Mouse (Mus musculus) myocyte (in vitro differentiated cells): Measurements from ENCODE around the gene Smug1. TPM values are rescaled to one million over a fixed set of nuclear protein-coding genes. Genes with fewer than 3 reads are reported as not detected.

Experiments
- H3K27me3 ChIP-seq: one replicate; pipeline ENCODE4 v1.6.1; 2011; ENCODE audit not compliant: control insufficient read depth, insufficient read depth, insufficient read length
- H3K36me3 ChIP-seq: one replicate; pipeline ENCODE4 v1.6.1; 2011; ENCODE audit not compliant: control insufficient read depth, insufficient read depth
- H3K4me2 ChIP-seq: one replicate; pipeline ENCODE4 v1.6.1; 2011; ENCODE audit warnings: low read depth, control low read depth
- H3K4me3 ChIP-seq: one replicate; pipeline ENCODE4 v1.5.1; 2011; ENCODE audit warnings: mild to moderate bottlenecking, control low read depth, moderate library complexity
- H3K79me2 ChIP-seq: one replicate; pipeline ENCODE4 v1.6.1; 2011; ENCODE audit not compliant: control insufficient read depth, insufficient read depth
- H3ac ChIP-seq: one replicate; pipeline ENCODE4 v1.6.1; 2011; ENCODE audit not compliant: control insufficient read depth, insufficient read length
- CEBPB ChIP-seq: IDR thresholded peaks from 2 replicates; pipeline ENCODE4 v1.6.1; 2011; ENCODE audit warnings: mild to moderate bottlenecking, moderate library complexity; ENCODE audit not compliant: poor library complexity, insufficient read depth, severe bottlenecking
- E2F4 ChIP-seq: IDR thresholded peaks from one replicate; pipeline ENCODE4 v1.6.1; 2011; ENCODE audit warnings: mild to moderate bottlenecking, control low read depth, moderate library complexity; ENCODE audit not compliant: insufficient read depth
- MAX ChIP-seq: IDR thresholded peaks from one replicate; pipeline ENCODE4 v1.6.1; 2011; ENCODE audit warnings: low read depth, mild to moderate bottlenecking, control low read depth
- MYOD1 ChIP-seq, 3 experiments: IDR thresholded peaks; one replicate each; pipeline ENCODE4 v1.6.1; 2011; ENCODE audit warnings: control low read depth in 2 of 3, low read depth in 2 of 3, mild to moderate bottlenecking in 2 of 3, moderate library complexity in 1 of 3; ENCODE audit not compliant: insufficient read length in 2 of 3, control insufficient read depth in 1 of 3
- MYOG ChIP-seq, 3 experiments: IDR thresholded peaks; one replicate each; pipeline ENCODE4 v1.6.1; 2011; ENCODE audit warnings: control low read depth in 2 of 3, low read depth in 2 of 3, mild to moderate bottlenecking in 2 of 3; ENCODE audit not compliant: insufficient read length in 2 of 3, control insufficient read depth in 1 of 3, insufficient read depth in 1 of 3
- POLR2A ChIP-seq: IDR thresholded peaks from one replicate; pipeline ENCODE4 v1.6.1; 2011; ENCODE audit warnings: low read depth, mild to moderate bottlenecking, control low read depth, moderate library complexity; ENCODE audit not compliant: insufficient read length
- POLR2AphosphoS2 ChIP-seq: IDR thresholded peaks from one replicate; pipeline ENCODE4 v1.6.1; 2011; ENCODE audit warnings: low read depth, control low read depth; ENCODE audit not compliant: insufficient read length
- REST ChIP-seq: IDR thresholded peaks from one replicate; pipeline ENCODE4 v1.6.1; 2011; ENCODE audit warnings: mild to moderate bottlenecking, control low read depth, moderate library complexity; ENCODE audit not compliant: insufficient read depth, insufficient read length
- SRF ChIP-seq: IDR thresholded peaks from one replicate; pipeline ENCODE4 v1.6.1; 2011; ENCODE audit warnings: low read depth; ENCODE audit not compliant: control insufficient read depth, insufficient read length
- TCF12 ChIP-seq: IDR thresholded peaks from one replicate; pipeline ENCODE4 v1.6.1; 2011; ENCODE audit warnings: mild to moderate bottlenecking, control low read depth; ENCODE audit not compliant: poor library complexity, insufficient read depth, severe bottlenecking
- TCF3 ChIP-seq: IDR thresholded peaks from one replicate; pipeline ENCODE4 v1.6.1; 2011; ENCODE audit warnings: low read depth, control low read depth; ENCODE audit not compliant: insufficient read length
- USF1 ChIP-seq: IDR thresholded peaks from one replicate; pipeline ENCODE4 v1.6.1; 2011; ENCODE audit warnings: low read depth, mild to moderate bottlenecking, control low read depth, moderate library complexity
- polyA plus RNA-seq: library from polyadenylated mRNA; unstranded; fragments of >200 nt; fragmentation: generic; extraction: Trizol; gene quantifications from one replicate; pipeline ENCODE4 v1.2.1, GENCODE M21; 2012; ENCODE audit warnings: missing spikeins

Gene Smug1
- polyA plus RNA-seq, 1 experiment: 18.6 TPM

GRCm38 (mm10) chr15:103205156-103205555 lies 38.3 kb upstream of the Smug1 start:
- Histone ChIP-seq H3K27me3 (no peaks in the 10 kb centered on the region), H3K79me2 (peaks cover 90% of the 10 kb centered on the region), H3K36me3 (peaks cover 59% of the 10 kb centered on the region), H3ac (no peak overlapping the region), H3K4me2 (no peak overlapping the region), H3K4me3 (no peak overlapping the region)
- TF ChIP-seq TCF12: no peak
- no peak for TF ChIP-seq REST
- no peak for TF ChIP-seq E2F4
- TF ChIP-seq POLR2A: no peak
- TF ChIP-seq MAX: no peak
- TF ChIP-seq CEBPB: no peak

GRCm38 (mm10) chr15:103202088-103202793 lies 35.3 kb upstream of the Smug1 start:
- H3K4me3 ChIP-seq: no peak overlapping the region
- H3K4me2 ChIP-seq: peak overlapping the region; percentile 3
- no peak overlapping the region for H3ac ChIP-seq
- H3K79me2 ChIP-seq: peaks cover 71% of the 10 kb centered on the region
- H3K27me3 ChIP-seq: no peaks in the 10 kb centered on the region
- peak in 1 of 3 experiments; percentile 23 for TF ChIP-seq MYOD1 (IDR thresholded peaks at IDR 0.05; ENCODE audit: control insufficient read depth in 1 of 3, insufficient read length in 2 of 3, low read depth in 2 of 3)
- no peak for TF ChIP-seq POLR2AphosphoS2
- peaks cover 69% of the 10 kb centered on the region for H3K36me3 ChIP-seq

- Histone ChIP-seq H3K27me3 (no peaks in the 10 kb centered on the region), H3K36me3 (peaks cover 87% of the 10 kb centered on the region), H3K4me3 (no peak overlapping the region), H3K79me2 (peaks cover 28% of the 10 kb centered on the region), H3ac (no peak overlapping the region), H3K4me2 (no peak overlapping the region)
- TF ChIP-seq MYOG (IDR thresholded peaks at IDR 0.05; ENCODE audit: control insufficient read depth in 1 of 3, insufficient read depth in 1 of 3, insufficient read length in 2 of 3, low read depth in 2 of 3) (no peak), USF1 (no peak), MAX (no peak), POLR2AphosphoS2 (peak; percentile 12), POLR2A (no peak)
Measured at GRCm38 (mm10) chr15:103197785-103198184, 30.9 kb upstream of the Smug1 start.

- no peaks in the 10 kb centered on the region for H3K27me3 ChIP-seq
- H3K4me3 ChIP-seq: no peak overlapping the region
- H3K36me3 ChIP-seq: peaks cover 96% of the 10 kb centered on the region
- H3K4me2 ChIP-seq: no peak overlapping the region
- H3ac ChIP-seq: no peak overlapping the region
- H3K79me2 ChIP-seq: peaks cover 18% of the 10 kb centered on the region
- TF ChIP-seq TCF3: no peak
- TF ChIP-seq E2F4: no peak
- TF ChIP-seq USF1: no peak
- TF ChIP-seq REST: no peak
- TF ChIP-seq MYOG (IDR thresholded peaks at IDR 0.05; ENCODE audit: control insufficient read depth in 1 of 3, insufficient read depth in 1 of 3, insufficient read length in 2 of 3, low read depth in 2 of 3): no peak
- no peak for TF ChIP-seq MAX
- TF ChIP-seq SRF: no peak
- TF ChIP-seq POLR2A: no peak
- no peak for TF ChIP-seq MYOD1 (IDR thresholded peaks at IDR 0.05; ENCODE audit: control insufficient read depth in 1 of 3, insufficient read length in 2 of 3, low read depth in 2 of 3)
- no peak for TF ChIP-seq TCF12
- no peak for TF ChIP-seq POLR2AphosphoS2
- TF ChIP-seq CEBPB: no peak
Measured at GRCm38 (mm10) chr15:103196835-103197234, 29.9 kb upstream of the Smug1 start.

- Histone ChIP-seq H3ac (no peak overlapping the region), H3K4me2 (no peak overlapping the region), H3K79me2 (peaks cover 5% of the 10 kb centered on the region), H3K27me3 (no peaks in the 10 kb centered on the region), H3K4me3 (no peak overlapping the region), H3K36me3 (peaks cover 81% of the 10 kb centered on the region)
- TF ChIP-seq MYOG (IDR thresholded peaks at IDR 0.05; ENCODE audit: control insufficient read depth in 1 of 3, insufficient read depth in 1 of 3, insufficient read length in 2 of 3, low read depth in 2 of 3): no peak
Measured at GRCm38 (mm10) chr15:103193606-103194005, 26.7 kb upstream of the Smug1 start.
